Mouse (Mus musculus) thymus, adult 2 months (tissue): ENCODE measurements around the gene Nid1.
"Not testable (repeated sequence)": the region's sequence is repeated elsewhere in the genome, so short reads cannot be mapped to it uniquely, and the experiment has no call there.

ENCODE experiments used
- CTCF ChIP-seq: fragments of 200-500 bp; IDR thresholded peaks from 2 replicates; pipeline ENCODE4 v1.5.1; 2012; ENCODE audit warnings: mild to moderate bottlenecking, control low read depth, low read length, moderate library complexity, borderline replicate concordance; ENCODE audit not compliant: control insufficient read depth, poor library complexity, insufficient read depth; ENCODE audit errors: extremely low read depth
- POLR2A ChIP-seq: fragments of 200-500 bp; IDR thresholded peaks from 2 replicates; pipeline ENCODE4 v1.6.1; 2012; ENCODE audit warnings: mild to moderate bottlenecking, low read length, control low read depth, moderate library complexity; ENCODE audit not compliant: control insufficient read depth, poor library complexity, insufficient read depth; ENCODE audit errors: extremely low read depth

DNA sequence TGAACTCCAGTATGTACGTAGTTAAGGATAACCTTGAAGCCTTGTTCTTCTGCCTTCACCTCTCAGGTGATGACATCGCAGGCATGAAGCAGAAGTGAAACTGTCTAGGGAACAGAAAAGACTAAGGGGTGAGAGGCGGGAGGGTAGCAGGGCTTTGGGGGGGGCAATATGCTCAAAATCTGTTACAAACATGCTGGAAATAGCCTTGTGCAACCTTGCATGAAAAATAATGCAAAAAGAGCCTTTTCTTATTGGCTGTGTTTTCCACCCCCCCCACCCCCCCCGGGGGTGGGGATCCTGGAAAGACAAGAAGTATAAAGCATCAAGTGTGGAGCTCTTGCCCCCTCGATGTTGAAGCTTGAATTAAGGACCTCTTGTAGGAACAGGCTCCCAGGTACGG is 16.0 kb downstream of the Nid1 start:
- TF ChIP-seq CTCF, POLR2A: not testable (repeated sequence)
